Mouse (Mus musculus): Measurements from ENCODE around the gene Bsnd.

Bsnd gene

DNA sequence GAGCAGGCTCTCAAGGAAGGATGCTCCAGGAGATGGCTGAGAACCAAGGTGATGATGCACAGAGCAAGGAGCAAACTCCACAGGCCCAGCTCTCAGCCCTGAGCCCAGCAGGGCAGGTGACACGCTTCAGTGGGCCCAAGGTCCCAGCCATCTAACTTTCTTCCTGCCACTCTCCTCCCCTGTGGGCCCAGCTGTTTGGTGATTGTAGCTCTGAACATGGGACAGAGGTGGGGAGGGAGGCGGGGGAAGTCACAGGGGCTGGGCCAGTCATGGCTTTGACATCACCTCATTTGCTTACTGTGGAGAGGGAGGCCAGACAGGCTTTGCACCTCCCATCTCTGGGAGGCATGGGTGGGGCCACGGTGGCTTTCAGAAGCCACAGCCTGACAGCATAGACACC, at the start of gene Bsnd:
TSS of gene Bsnd (minus strand) at position 168 of the 400 bp plus-strand sequence.
- peak; percentile 16 for DNase-seq

- no peak for DNase-seq
Observed at GRCm38 (mm10) chr4:106541491-106541890, 49.4 kb upstream of the Bsnd start.

- DNase-seq = no peak
Observed at GRCm38 (mm10) chr4:106539756-106540155, 47.7 kb upstream of the Bsnd start.

DNA sequence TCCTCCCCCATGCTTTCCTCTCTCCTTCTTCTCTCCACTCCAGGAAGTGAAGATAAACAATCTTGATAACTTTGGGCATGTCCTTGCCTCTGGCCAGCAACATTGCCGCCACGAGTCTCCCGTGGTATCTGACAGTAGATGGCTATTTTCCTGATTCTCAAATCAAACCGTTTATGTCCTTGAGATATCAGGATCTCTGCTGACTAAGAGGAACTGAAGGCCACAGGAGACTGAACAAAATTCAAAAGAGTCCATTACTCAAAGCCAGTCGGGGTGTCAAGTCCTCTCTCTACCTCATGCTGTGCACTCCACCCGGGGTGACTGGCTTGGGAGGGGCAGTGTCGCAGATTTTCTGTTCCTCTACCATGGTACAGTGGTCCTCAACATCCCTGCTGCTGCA, 42.2 kb upstream of the Bsnd start:
- DNase-seq = peak; percentile 11

DNA sequence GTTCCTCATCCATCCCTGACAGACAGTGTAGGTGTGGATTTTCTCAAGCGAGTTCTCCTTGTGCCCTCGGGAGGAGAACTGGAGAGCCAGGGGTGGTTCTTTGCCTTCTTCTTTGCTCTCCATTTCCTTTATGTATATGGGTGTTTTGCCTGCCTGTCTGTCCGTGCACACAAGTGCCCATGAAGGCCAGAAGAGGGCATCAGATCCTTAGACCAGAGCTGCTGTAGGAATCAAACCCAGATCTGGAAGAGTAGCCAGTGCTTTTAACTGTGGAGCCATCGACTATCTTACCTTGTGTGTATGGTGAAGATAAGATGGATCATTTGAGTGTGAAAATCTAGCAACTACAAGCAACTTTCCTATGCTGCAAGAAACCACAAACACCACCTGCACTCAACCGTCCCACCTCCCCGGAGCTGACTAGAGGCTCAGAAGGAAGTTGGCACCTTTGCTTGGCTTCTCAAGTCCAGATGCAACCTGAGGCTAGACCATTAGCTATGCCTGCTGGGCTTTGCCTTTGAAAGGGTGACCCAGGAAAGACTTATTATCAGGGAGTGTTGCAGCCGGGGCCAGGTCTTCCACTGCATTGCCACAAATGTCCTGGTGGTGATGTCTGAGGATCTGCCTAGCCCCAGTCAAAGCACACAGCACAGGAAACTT, 41.5 kb upstream of the Bsnd start:
- peak; percentile 71 for DNase-seq

DNA sequence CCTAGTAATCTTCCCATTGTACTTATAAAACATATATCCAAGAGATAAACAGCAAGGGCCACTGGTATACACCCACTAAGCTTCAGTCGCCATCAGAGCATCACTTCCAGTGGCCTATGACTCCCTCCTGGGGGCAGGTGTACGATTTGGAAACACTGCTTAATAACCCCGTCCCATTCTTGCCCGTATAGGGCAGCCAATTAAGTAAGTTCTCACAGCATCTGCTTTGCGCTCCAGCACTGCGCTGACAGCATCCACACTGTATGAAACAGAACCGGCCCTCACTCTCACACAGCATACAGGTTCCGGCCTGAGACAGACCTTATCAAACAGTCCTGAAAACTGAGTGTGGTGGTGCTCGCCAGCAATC, 38.0 kb upstream of the Bsnd start:
- DNase-seq = no peak

GRCm38 (mm10) chr4:106529375-106530112, 37.5 kb upstream of the Bsnd start:
- DNase-seq = peak; percentile 89

- DNase-seq = peak; percentile 36
Observed at GRCm38 (mm10) chr4:106527856-106528547, 35.9 kb upstream of the Bsnd start.

GRCm38 (mm10) chr4:106525001-106525400, 32.9 kb upstream of the Bsnd start:
- DNase-seq = no peak

DNA sequence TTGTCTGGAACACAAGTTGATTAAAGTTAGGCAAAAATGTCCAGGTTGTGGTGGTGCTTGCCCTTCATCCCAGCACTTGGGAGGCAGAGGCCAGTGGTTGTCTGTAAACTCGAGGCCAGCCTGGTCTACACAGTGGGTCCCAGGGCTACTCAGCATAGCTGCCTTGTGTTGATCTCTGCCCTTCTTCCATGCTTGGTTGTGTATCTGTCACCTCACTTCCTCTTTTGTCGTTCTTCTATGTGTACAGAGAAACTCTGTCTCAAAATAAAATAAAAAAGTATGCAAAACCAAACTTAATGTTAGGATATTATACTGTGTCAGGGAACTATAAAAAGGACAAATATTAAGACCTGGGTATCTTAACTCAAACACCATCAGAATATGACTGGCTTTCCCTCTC, 32.0 kb upstream of the Bsnd start:
- DNase-seq = no peak

DNA sequence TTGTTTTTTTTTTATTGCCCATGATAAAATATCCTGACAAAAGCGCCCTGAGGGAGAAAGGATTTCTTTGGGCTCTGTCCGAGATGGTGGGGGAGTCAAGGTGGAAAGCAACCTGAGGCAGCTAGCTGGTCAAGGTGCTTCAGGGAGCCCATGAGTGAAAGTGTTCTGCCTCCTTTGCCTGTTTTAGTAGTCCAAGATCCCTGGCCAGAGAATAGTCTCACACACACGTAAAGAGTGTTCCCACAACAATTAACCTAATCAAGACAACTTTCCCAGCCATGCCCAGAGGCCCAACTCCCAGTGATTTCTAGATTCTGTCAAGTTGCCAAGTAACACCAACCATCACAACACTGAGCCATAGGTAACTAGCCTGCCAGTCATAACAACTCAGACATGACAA, 30.5 kb upstream of the Bsnd start:
- DNase-seq = no peak

DNA sequence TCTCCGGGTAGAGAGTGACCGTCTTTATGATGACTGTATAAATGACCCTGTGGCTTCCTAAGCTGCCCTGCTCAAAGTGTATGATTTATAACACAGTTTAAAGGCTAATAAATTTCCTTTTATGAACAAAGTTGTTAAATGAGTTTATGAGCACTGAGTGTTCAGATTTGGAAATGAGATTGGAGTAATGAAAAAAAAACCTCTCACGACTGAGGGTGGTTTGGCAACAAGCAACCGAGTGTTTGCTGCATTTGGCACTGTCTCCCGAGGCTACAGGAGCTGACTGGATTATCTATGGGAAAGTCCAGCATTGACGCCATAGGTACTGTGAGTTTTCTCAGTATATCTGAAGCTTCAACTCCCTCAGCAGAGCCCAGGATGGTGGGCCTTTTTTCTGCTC, 22.5 kb upstream of the Bsnd start:
- DNase-seq = no peak

DNA sequence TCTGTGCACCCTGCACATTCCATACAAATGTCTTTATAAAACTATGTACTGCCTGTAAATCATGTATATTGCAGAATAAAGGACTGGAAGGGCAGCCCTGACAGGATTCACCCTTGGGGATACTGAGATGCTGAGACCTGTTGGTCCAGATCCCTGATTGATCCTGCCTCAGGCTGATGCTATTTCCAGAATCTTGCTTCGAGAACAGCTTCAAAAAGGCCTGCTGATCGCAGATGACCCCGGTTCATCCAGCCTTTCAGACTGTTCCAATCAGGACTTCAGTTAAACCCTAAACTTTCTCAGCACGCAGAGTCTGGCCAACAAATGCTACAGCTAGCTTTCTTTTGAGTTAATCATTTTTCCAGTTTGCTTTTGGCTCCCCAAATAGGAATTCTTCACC, 17.8 kb upstream of the Bsnd start:
- DNase-seq = no peak

GRCm38 (mm10) chr4:106505453-106506058, 13.5 kb upstream of the Bsnd start:
- no peak for DNase-seq

DNA sequence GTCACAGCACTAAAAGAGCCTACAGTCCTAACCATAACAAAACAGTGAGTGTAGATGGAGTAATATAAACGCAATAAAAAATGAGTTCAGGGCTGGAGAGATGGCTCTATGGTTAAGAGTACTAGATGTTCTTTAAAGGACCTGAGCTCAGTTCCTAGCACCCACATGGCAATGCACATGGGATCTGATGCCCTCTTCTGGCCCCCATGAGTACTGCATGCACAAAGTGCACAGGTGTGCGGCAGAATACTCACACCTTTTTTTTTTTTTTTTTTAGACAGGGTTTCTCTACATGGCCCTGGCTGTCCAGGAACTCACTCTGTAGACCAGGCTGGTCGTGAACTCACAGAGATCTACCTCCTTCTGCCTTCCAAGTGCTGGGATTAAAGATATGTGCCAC, 11.5 kb upstream of the Bsnd start:
- DNase-seq = no peak

GRCm38 (mm10) chr4:106500066-106500465, 8.0 kb upstream of the Bsnd start:
- no peak for DNase-seq

- no peak for DNase-seq
Observed at GRCm38 (mm10) chr4:106498471-106498844, 6.4 kb upstream of the Bsnd start.

- no peak for DNase-seq
Observed at GRCm38 (mm10) chr4:106497776-106498470, 5.8 kb upstream of the Bsnd start.

DNA sequence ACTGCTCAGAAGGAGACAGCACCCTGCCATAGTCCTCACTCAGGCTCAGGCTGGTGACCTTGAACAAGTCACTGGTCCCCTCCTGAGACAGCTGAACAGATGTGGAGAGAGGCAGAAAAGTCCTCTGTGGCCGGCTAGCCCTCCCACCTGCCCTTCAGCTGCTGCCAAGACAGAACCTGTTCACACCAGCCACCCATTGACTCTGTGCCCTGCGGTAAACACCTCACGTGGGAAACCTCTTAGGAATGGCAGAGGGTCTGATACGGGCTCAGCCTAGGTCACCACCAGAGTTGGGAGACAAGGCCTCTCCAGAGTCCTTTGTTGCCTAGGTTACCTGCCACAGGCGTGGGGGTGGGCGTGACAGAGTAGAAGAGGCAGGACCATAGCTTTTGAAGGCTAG, 4.8 kb upstream of the Bsnd start:
- DNase-seq = no peak

- DNase-seq = peak; percentile 65
Observed at GRCm38 (mm10) chr4:106493639-106494038, 1.6 kb upstream of the Bsnd start.

- no peak for DNase-seq
Observed at GRCm38 (mm10) chr4:106490620-106491019, 1.5 kb downstream of the Bsnd start.

DNA sequence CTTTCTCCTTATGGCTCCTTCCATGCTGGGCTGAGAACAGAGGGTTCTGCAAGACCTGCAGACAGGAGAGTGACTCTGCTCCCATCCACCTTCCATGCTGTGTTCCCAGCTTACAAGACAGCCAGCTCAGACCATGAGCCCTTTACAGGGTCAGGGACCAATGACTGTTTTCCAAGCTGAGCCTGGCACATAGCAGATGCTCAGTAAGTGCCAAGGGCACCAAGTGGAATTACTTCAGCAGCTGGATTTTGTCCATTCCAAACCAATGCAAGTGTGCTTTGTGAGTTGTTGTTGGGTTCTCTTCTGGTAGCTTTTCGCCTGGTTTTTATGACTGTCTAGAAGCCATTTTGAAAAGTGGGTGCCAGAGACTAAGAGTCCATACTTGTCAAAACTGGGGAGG, 8.3 kb downstream of the Bsnd start:
- DNase-seq = no peak

DNA sequence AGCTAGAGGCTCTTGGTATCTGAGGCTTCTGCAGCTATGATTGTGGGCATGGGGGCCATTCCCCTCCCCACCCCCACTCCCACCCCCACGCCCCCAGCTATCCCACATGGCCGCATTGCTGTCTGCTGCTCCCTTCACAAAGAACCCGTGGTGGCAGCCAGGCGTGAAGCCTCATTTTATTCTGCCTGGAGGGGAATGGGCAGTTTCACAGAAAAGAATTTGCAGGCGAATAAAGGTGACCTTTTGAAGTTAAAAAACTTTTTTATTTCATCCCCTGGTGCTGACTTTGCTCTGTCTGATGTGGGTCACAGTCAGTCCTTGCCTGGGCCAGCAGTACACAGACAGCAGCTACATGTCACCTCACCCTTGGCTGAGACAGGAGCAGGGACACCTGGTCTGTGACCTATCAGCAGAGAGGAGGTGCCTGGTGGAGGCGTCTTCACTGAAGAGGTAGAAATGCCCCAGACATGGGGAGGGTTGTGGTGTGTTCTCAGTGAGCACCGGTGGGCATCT, 8.8 kb downstream of the Bsnd start:
- no peak for DNase-seq

Measured in thymus, postnatal 14 days (tissue).